Mouse (Mus musculus) kidney, postnatal 4 days (tissue): ENCODE results near the gene Tnni3k.

Source experiments
- DNase-seq, 2 experiments: peaks; one replicate each; pipeline ENCODE4 v3.0.0; 2021; ENCODE audit warnings: mixed read lengths in 2 of 2

The Tnni3k gene

DNA sequence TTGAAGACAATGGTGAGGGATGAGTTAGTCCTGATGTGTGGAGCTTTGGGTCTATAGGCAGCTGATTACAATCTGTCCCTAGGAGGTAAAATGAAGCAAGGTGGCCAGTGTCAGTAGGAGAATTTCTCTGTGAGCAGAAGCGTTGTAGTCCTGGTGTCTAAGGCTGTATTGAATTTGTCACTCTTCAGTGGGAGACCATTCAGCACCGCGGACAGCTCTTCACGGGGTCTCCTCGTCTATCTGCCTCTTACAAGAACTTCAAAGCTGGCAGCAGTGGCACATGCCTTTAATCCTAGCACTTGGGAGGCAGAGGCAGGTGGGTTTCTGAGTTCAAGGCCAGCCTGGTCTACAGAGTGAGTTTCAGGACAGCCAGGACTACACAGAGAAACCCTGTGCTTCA, 235.5 kb downstream of the Tnni3k start:
- DNase-seq = peak; percentile 86 to 87

DNA sequence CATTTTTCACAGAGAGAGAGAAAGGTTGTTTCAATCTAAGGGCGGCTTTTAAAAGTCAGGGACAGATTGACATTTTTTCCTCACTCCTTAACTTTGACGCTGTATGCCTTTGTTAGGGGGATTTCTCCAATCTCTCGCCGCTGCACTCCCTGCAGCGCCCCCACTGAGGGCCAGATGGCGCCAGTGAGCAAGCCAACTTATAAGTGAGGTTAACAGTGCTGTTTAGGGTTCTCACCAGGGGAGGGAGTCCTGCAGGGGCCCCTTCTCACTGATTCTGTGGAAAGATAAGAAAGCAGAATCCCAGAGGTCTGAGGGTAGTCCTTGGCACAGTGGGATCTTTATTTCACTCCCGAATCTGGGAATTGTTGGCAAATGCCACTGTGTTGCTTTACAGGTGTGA, 237.5 kb downstream of the Tnni3k start:
- DNase-seq = peak; percentile 68 to 70

DNA sequence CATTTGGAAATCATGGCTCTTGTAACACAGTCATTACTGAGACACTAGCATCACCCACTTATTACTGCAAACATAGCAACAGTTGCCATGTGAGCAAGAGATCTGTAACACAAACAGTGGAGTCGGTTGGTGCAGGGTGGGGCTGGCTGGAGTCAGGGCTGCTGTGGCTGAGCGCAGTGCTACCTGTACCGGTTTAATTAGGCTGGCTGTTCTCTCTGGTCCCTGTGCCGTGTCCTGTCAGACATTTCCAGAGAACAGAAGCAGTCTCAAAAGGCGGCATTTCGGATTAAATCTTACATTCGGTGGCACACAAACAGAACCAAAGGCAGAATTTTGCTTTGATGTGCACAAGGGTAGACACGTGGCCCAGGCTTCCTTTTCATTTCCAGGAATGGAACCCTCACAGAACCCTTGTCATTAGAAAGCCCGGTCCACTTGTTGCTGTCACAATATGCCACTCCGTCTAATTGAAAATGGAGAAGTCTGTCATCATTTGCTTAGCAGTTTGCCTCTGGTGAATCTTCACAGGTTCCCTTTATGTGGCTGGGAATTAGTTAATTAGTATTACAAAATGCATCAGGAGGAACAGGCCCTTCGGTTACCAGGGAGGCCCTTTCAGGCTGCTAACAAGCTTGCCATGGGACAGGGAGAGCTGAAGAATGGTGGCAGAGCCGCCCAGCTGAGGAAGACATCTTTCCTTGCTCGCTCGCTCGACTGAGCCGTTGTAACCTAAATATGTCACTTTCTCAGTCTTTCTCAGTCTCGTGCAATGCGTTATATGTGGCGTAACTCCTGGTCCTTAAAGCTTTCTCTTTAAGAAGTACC, 238.2 kb downstream of the Tnni3k start:
- DNase-seq = no peak

DNA sequence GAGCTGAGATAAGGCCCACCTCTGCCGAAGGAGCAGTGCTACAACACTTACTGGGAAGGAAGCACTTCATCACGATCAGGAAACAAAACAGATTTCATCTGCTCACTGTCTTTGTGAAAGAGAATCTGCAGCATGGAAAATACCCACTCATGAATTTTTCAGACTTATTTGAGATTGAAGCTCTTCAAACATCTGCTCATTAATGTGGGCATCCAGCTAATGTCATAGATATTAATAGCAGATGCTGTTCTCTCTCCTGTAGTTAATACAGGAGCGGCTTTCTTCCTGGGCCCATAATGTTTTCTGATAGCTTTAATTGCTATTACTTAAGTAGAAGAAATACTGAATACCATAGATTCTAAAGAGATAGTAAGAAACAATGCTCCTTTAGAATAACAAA, 239.0 kb downstream of the Tnni3k start:
- DNase-seq = no peak

DNA sequence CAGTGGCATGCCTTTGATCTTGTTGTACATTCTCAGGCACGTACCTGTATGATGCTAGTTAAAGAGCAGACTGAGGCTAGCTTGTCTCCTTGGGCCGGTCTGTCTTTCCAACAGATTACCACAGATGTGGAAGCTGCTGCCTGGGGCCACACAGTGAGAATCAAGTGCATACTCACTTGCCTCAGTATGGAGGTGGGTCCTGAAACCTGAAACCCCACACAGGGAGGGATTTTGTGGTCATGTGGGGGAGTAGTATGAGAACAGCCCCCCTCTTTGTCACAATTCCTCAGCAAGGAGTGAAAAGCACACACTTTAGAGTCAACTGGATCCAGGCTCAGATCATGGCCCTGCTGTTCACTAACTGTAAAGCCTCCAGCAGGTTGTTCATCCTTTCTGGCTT, 239.6 kb downstream of the Tnni3k start:
- no peak for DNase-seq

DNA sequence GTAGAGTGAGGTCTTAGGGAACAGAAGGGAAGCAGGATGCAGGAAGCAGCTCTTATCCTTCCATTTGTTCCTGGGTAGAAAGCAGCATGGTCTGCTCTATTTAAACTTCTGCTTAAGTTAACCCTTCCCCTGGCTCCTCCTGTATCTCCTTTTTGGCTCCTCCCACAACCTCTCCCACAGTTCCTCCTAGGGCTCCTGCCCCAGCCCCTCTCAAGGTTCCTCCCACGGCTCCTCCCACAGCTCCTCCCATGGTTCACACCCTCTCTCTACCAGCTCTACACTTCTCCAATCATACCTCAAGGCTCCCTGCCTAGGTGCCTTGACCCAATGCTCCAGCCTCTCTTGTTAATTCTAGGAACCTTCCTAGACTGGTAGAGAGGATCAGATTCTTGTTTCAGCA, 242.3 kb downstream of the Tnni3k start:
- no peak for DNase-seq

DNA sequence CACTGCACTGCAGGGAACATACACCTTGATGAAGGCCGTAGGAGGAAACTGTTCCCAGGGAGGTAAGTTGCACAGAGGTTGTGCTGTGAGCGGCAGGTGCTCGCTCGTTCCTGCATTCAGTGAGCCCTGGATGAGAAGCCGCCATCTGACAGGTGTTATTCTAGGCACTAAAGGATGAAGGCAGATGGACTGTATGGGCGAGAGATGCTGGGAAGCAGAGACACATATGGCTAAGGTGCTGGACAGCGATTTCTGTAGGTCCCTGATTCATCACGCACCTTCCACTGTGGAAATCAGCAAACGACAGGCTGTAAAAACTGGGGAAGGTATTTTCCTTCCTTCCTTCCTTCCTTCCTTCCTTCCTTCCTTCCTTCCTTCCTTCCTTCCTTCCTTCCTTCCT, 243.4 kb downstream of the Tnni3k start:
- no peak for DNase-seq

DNA sequence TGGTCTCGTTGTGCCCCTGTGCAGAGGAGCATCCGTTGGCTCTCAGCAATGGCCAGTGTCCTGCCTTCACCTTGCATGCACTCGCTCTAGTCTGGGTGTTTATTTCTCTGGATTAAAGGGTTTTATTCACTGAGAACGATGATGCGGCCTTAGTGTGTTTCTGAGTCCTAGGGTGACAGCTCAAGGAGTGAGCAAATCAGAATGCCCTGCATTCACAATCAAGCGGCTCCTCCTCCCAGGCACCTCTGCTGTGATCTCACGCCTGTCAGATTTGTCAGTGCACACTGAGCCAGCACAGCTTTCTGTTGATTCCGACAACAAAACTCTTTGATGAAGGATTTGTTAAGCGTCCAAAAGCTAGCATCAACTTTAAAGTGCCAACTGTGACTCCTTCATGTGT, 243.9 kb downstream of the Tnni3k start:
- DNase-seq = no peak

DNA sequence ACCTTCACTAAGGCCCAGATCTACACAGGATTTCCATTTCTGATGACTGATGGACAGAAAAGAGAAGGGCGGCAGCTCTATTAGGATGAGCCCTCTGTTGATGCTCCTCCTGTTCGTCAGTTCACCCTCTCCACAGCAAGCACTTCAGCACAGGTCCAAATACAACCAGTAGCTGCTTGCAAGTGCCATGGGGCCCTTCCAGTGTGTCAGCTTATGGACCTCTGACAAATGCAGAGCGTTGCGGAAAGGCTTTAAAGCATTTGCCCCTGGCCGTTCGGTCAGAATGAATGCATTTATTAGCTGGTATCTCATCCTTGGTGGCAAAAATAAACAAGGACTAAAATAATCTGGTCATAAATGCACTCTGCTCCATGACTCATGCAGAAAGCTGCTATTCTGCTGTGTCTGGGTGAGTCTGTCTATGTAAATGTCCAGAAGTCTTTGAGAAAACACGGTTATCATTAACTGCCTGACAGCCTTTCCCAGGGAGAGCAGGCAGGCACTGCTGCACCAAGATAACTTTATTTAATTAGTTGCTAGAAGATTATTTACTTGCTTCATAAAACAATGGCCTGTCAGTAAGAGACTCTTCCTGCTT, 244.8 kb downstream of the Tnni3k start:
- no peak for DNase-seq

DNA sequence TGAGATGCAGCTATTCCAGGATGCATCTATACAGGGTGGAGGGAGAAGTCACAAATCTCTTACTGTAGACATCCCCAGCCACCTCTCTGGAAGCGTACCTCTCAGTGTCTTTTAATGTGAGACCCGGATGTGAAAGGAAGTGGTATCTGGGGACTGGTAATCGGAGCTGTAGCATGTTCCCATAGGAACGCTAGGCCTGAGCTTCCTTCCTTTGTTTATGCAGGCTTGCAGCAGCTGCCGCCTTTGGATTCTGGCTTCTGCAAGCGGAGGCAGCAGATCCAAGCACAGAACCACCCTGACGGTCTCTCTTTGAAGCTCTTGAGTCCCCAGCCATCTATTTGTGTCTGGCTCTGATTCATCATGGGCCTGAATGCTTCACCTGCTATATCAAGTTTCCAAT, 248.6 kb downstream of the Tnni3k start:
- peak in 1 of 2 experiments; percentile 23 for DNase-seq

DNA sequence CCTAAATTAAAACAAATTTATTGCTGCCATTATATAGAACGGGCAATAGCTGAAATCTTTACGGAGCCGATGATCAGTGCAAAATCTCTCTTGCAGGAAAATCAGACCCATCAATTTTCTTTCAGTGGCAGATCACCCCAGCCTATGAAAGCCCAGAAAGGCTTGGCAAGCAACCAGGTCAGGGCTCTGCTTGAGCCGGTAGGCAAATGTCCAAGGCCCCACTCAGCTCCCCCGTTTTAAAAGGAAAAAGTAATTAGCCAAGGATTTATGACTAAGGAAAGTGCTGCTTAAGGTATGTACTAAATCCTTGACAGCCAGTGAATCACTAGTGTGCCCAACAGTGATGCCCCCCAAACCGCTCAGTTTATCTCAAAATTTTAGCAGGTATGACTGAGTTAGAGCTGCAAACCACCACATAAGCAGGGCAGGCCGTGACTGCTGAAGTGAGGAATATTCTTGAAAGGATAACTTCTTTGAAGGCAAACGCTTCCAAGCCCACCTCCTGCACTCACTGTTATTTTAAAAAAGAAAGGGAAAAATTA, 254.2 kb downstream of the Tnni3k start:
- DNase-seq = peak; percentile 42 to 50

DNA sequence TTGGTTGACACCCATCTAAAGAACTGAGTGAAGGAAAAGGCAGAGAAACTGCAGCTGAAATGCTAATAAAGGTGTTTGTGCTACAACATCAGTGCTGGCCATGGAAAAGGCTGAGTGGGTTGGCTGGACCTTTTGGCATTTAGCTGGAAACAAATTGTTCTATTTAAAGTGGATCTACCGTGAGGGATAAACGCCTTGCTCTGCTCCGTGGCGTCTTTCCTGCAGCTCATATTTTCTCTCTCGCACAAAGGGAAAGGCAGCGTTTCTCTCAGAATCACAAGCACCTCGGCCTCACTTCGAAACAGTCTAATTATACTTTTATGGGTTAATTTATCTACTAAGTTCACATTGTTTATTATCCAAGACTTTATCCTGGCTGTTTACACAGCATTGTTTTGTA, 254.8 kb downstream of the Tnni3k start:
- no peak for DNase-seq

DNA sequence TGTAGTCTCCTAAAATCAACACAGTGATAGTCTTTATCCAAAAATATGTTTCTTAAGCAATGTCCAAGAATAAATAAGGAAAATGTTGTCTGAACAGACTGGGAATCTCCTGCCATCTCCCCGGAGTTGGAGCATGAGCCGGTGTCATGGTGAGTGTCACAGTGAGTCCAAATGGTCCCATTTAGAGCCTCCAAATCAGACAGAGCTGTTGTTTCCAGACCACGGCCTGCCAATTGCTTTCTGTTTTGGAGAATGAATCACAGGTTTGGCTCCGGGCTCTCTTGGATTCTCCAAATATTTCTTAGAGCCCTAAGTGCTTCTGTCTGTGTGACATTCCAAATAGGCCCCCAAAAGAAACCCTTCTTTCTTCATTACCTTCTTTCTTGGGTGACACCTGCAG, 256.4 kb downstream of the Tnni3k start:
- DNase-seq = no peak

DNA sequence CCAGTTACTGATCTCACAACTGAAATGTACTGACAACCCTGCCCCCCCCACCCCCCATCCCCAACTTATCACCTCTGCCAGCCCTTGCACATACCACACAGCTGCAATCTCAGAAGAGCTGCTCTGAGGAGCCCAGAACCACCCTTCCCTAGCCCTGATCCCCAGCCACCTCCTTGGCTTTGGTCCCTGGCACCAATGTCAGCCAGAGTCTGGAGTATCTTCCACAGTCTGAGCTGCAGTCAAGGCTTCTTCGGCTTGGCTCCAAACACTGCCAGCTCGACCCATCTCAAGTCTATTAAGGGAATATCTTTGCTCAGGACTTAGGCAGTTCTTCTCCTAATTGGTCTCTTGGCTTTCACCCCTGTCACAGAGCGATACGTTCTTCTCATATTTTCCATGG, 261.6 kb downstream of the Tnni3k start:
- no peak for DNase-seq

DNA sequence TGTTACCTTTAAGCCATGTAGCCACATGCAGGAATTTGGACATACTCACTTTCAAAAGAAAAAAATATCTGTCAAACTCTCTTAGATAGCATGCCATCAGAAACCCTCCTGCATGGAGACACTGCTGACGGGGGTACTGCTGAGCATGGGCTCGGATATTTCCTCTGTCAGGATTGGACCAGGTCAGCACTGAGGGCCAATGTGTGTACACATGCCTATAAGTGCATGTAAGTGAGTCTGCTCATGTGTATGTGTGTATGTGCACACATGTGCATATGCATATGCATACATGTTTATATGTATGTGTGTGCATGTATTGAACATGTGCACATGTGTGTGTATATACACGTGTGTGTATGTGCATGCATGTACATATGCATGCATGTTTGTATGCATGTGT, 267.6 kb downstream of the Tnni3k start:
- no peak for DNase-seq

DNA sequence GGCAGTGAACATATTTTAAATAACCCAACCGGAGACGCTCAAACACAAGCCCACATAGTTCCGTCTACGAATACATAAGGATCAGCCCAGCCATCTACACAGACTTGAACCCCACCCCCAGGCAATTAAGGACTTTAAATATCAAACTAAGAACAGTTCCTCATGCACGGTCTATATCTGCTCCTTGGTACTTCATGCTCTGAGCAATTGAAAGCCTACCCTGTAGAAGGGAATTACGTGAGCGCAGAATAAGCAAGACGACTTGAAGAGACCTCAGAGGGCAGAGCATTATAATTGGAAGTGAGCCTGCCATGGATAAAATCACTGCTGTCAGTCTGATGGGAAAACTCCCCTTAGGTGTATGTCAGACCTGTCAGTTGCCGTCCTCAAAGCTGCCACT, 268.9 kb downstream of the Tnni3k start:
- DNase-seq = no peak

DNA sequence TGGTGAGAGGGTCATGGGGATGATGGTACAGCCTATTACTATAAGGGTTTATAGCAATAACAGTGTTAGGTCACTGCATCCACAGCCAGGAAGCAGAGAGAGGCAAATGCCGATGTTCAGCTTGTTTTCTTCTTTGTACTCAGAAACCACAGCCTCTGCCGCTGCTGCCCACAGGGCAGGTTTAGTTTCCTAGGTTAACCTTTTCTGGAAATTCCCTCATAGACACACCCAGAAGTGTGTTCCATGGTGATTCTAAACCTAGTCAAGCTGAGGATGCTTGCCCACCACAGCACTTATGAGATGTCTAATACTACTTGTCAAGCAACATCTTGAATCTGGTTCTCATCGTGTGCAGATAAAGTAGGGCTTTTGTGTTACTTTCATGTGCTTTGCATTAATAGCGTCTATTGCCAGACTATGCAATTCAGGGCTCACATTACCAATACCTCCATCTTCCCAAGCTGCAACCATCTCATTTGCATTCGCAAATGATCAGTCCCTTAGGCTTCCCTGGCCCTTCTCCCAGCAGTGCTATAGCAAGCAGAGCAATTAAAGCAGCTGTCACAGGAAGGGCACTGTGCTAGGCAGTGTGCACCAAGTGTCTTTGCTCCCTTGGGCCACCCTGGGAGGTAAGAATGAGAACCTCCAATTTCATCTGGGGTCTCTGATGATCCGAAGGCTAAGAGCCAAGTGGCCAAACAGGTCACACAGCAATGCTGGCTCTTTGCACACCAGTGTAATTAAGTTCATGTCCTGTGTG, 276.2 kb downstream of the Tnni3k start:
- DNase-seq = no peak

DNA sequence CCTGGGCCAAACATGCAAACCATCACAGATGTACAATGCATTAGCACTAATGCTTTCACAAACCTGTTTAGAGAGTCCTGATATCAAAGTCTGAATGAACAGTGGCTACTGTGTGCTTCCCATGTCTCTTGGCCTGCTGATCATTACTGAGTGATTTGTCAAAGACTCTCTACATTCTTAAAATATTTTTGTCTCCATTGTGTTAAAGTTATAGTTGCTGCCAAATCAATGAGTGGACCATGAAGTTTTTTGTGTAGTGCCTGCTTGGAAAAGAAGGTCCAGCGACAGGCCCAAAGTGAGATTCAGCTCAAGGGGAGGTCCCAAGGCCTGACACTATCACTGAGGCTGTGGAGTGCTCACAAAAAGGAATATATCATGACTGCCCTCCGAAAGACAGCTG, 283.6 kb downstream of the Tnni3k start:
- no peak for DNase-seq

DNA sequence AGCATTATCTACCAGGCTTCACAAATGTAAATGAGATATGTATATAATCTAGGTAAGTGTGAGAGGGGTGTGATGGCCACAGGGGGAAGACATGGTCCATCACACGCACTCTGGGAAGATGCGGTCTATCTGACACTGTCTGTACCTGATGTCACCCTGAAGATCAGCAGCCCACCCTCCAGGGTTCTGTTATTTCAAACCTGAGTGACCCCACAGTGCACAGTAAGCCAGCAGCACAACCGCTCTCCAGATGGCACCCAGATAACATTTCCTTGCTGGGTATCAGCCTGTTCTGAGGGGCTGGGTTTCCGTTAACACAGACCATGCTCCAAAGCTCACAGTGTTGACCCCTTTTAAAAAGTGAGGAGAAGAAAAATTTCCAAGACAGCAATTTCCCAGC, 288.9 kb downstream of the Tnni3k start:
- DNase-seq = no peak

DNA sequence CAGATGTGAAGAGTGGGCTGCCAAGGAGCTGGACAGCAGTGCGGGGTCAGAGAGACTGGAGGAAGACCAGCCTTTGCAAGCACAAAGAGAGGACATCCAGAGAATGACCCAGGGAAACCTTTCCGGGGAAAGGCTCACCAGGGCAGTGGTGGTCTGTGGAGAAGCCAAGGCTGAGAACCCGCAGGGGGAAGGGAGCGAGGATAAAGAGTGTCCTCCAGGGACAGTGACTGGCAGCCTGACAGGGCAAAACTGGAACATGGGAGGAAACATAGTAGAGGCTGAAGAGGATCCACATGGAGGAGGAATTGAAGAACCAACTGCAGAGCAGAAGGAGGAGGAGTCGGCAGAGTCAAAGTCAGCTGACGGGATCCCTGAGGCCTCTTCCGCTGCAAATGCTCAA, 291.1 kb downstream of the Tnni3k start:
- DNase-seq = no peak

DNA sequence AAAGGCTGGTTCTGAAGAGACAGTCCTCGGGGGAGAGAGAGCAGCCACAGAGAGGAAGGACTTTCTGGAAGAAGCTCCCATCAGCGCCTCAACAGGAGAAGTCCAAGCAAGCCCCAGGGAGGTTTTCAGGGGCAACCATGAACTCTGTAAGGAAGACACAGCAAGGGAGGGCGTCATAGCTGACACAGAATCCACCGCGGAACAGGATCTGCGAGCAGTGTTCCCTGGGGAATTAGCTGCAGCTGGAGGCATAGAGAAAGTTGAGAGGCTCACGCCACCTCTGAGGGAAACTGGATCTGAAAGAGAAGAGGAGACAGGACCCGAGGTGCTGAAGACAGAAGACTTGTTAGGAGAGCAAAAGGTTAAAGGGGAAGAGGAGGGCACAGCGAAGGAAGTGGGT, 291.8 kb downstream of the Tnni3k start:
- peak in 1 of 2 experiments; percentile 6 for DNase-seq

DNA sequence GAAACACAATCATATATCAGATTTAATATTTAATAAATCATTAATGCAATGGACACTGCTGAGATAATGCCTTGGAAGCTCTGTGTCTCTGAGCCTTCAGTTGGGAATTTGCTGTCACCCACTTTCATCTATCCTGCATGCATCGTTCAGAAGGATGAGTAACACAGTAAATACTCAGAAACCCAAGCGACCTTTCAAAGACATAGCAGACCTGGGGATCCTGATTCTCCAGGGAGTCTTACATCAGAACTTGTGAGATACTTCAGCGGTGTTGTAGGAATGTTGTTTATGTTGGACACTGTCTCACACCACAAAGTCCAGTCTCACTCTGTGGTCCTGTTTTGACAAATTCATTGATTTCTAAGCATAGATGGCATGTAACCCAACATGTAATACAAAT, 294.1 kb downstream of the Tnni3k start:
- DNase-seq = no peak

DNA sequence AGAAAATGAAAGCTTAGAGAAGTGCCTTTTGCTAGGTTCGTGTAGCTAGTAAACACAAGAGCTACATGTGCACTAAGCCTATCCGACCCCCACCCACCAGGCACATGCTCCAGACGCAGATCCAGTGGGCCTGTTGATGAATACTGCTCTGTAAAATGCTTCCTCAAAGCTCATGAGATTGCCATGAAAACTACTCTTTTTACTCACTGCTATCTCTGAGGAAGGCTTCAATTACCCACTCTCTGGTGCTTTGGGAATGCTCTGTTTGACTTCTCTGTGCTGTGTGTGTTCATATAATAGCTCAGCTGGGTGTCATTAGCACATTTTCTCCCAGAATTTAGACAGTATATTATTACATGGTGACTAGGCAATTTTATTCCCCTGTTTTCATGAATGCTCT, 297.1 kb downstream of the Tnni3k start:
- DNase-seq = no peak

DNA sequence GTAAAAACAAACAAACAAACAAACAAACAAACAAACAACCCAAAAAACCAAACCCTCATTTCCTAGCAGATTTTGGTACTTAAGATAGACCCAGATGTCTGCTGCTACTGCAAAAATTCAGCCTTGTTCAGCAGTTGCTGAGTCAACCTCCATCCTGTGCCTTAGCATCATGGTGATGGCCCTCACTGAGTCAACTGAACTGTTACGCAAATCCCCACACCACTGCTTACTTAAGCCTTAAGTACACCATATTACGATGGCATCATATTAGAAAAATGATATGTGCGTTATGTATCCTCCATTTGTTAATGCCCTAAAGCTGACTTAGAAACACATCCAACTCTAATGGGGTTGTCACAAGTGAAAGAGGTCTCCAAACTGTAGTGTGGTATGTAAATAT, 300.0 kb downstream of the Tnni3k start:
- no peak for DNase-seq
